Mouse (Mus musculus): ENCODE results near the gene Gm11567.
A peak's percentile ranks its signal among the peaks of the same experiment; 100 is the strongest.
"Not testable (repeated sequence)": the region's sequence is repeated elsewhere in the genome, so short reads cannot be mapped to it uniquely, and the experiment has no call there.

Gm11567 gene

GRCm38 (mm10) chr11:99878887-99879286, at the start of gene Gm11567:
Gene Gm11567, plus strand, starts transcription at chr11:99879187.
- DNase-seq (ENCODE audit: inconsistent age in 2 of 2, low spot score in 1 of 2) = not testable (repeated sequence)

GRCm38 (mm10) chr11:99837966-99838365, 41.0 kb upstream of the Gm11567 start, which contains the start of gene 2300003K06Rik:
Gene 2300003K06Rik, minus strand, starts transcription at chr11:99838066.
- no peak for DNase-seq (ENCODE audit: inconsistent age in 2 of 2, low spot score in 1 of 2)

GRCm38 (mm10) chr11:99842185-99842584, 36.8 kb upstream of the Gm11567 start:
- DNase-seq (ENCODE audit: inconsistent age in 2 of 2, low spot score in 1 of 2) = no peak

GRCm38 (mm10) chr11:99846746-99847145, 32.2 kb upstream of the Gm11567 start:
- DNase-seq (ENCODE audit: inconsistent age in 2 of 2, low spot score in 1 of 2) = no peak

GRCm38 (mm10) chr11:99851508-99851907, 27.5 kb upstream of the Gm11567 start, which contains the start of gene Krtap4-16:
Gene Krtap4-16, minus strand, starts transcription at chr11:99851608.
- no peak for DNase-seq (ENCODE audit: inconsistent age in 2 of 2, low spot score in 1 of 2)

- DNase-seq (ENCODE audit: inconsistent age in 2 of 2, low spot score in 1 of 2) = peak in 1 of 2 experiments; percentile 35
Measured at GRCm38 (mm10) chr11:99854121-99854520, 24.9 kb upstream of the Gm11567 start.

GRCm38 (mm10) chr11:99857617-99858016, 21.4 kb upstream of the Gm11567 start, which contains the start of gene Gm11568:
Gene Gm11568, plus strand, starts transcription at chr11:99857917.
- no peak for DNase-seq (ENCODE audit: inconsistent age in 2 of 2, low spot score in 1 of 2)

GRCm38 (mm10) chr11:99858761-99859160, 20.2 kb upstream of the Gm11567 start:
- no peak for DNase-seq (ENCODE audit: inconsistent age in 2 of 2, low spot score in 1 of 2)

- not testable (repeated sequence) for DNase-seq (ENCODE audit: inconsistent age in 2 of 2, low spot score in 1 of 2)
Measured at GRCm38 (mm10) chr11:99864176-99864575, 14.8 kb upstream of the Gm11567 start, which contains the start of gene Gm11559. Gene Gm11559, plus strand, starts transcription at chr11:99864476.

- DNase-seq (ENCODE audit: inconsistent age in 2 of 2, low spot score in 1 of 2) = not testable (repeated sequence)
Measured at GRCm38 (mm10) chr11:99873089-99873488, 5.9 kb upstream of the Gm11567 start, which contains the start of gene Krtap9-1. Gene Krtap9-1, plus strand, starts transcription at chr11:99873389.

- DNase-seq (ENCODE audit: inconsistent age in 2 of 2, low spot score in 1 of 2) = no peak
Measured at GRCm38 (mm10) chr11:99907620-99908019, 28.6 kb downstream of the Gm11567 start, which contains the start of gene Krtap31-1. Gene Krtap31-1, plus strand, starts transcription at chr11:99907920.

GRCm38 (mm10) chr11:99914451-99914850, 35.5 kb downstream of the Gm11567 start, which contains the start of gene Gm11565:
Gene Gm11565, plus strand, starts transcription at chr11:99914751.
- no peak for DNase-seq (ENCODE audit: inconsistent age in 2 of 2, low spot score in 1 of 2)

All from adrenal gland, adult (tissue).